Mouse (Mus musculus): ENCODE measurements around the gene Nap1l1.
A peak's percentile ranks its signal among the peaks of the same experiment; 100 is the strongest.
"Not testable (repeated sequence)": the region's sequence is repeated elsewhere in the genome, so short reads cannot be mapped to it uniquely, and the experiment has no call there.

The Nap1l1 gene

GRCm38 (mm10) chr10:111472686-111473510, at the start of gene Nap1l1:
TSS of gene Nap1l1 (plus strand) at chr10:111473223.
- peak; percentile 98 for DNase-seq (ENCODE audit: low read depth, low spot score)
- Histone ChIP-seq H3K36me3 (ENCODE audit: control insufficient read depth, insufficient read depth, low read length, poor library complexity, severe bottlenecking) (no peaks in the 10 kb centered on the region), H3K27me3 (ENCODE audit: control insufficient read depth, insufficient read depth, low read length, poor library complexity, severe bottlenecking) (no peaks in the 10 kb centered on the region)

GRCm38 (mm10) chr10:111426491-111426890, 46.5 kb upstream of the Nap1l1 start:
- H3K36me3 ChIP-seq (ENCODE audit: control insufficient read depth, insufficient read depth, low read length, poor library complexity, severe bottlenecking) = no peaks in the 10 kb centered on the region
- no peak for DNase-seq (ENCODE audit: low read depth, low spot score)
- H3K27me3 ChIP-seq (ENCODE audit: control insufficient read depth, insufficient read depth, low read length, poor library complexity, severe bottlenecking) = no peaks in the 10 kb centered on the region

GRCm38 (mm10) chr10:111433502-111433901, 39.5 kb upstream of the Nap1l1 start:
- DNase-seq (ENCODE audit: low read depth, low spot score) = no peak
- no peaks in the 10 kb centered on the region for H3K27me3 ChIP-seq (ENCODE audit: control insufficient read depth, insufficient read depth, low read length, poor library complexity, severe bottlenecking)
- no peaks in the 10 kb centered on the region for H3K36me3 ChIP-seq (ENCODE audit: control insufficient read depth, insufficient read depth, low read length, poor library complexity, severe bottlenecking)

- Histone ChIP-seq H3K27me3 (ENCODE audit: control insufficient read depth, insufficient read depth, low read length, poor library complexity, severe bottlenecking) (no peaks in the 10 kb centered on the region), H3K36me3 (ENCODE audit: control insufficient read depth, insufficient read depth, low read length, poor library complexity, severe bottlenecking) (no peaks in the 10 kb centered on the region)
- DNase-seq (ENCODE audit: low read depth, low spot score) = peak; percentile 62
These were observed 32.0 kb upstream of the Nap1l1 start for GRCm38 (mm10) chr10:111441034-111441440.

GRCm38 (mm10) chr10:111444199-111444598, 28.8 kb upstream of the Nap1l1 start:
- H3K36me3 ChIP-seq (ENCODE audit: control insufficient read depth, insufficient read depth, low read length, poor library complexity, severe bottlenecking) = no peaks in the 10 kb centered on the region
- DNase-seq (ENCODE audit: low read depth, low spot score) = no peak
- H3K27me3 ChIP-seq (ENCODE audit: control insufficient read depth, insufficient read depth, low read length, poor library complexity, severe bottlenecking) = no peaks in the 10 kb centered on the region

GRCm38 (mm10) chr10:111445939-111446671, 26.9 kb upstream of the Nap1l1 start:
- H3K36me3 ChIP-seq (ENCODE audit: control insufficient read depth, insufficient read depth, low read length, poor library complexity, severe bottlenecking) = no peaks in the 10 kb centered on the region
- H3K27me3 ChIP-seq (ENCODE audit: control insufficient read depth, insufficient read depth, low read length, poor library complexity, severe bottlenecking) = no peaks in the 10 kb centered on the region
- DNase-seq (ENCODE audit: low read depth, low spot score) = peak; percentile 37

GRCm38 (mm10) chr10:111446672-111447008, 26.4 kb upstream of the Nap1l1 start:
- not testable (repeated sequence) for H3K27me3 ChIP-seq (ENCODE audit: control insufficient read depth, insufficient read depth, low read length, poor library complexity, severe bottlenecking); H3K36me3 ChIP-seq (ENCODE audit: control insufficient read depth, insufficient read depth, low read length, poor library complexity, severe bottlenecking); DNase-seq (ENCODE audit: low read depth, low spot score)

GRCm38 (mm10) chr10:111449662-111450061, 23.4 kb upstream of the Nap1l1 start:
- DNase-seq (ENCODE audit: low read depth, low spot score) = peak; percentile 21
- H3K27me3 ChIP-seq (ENCODE audit: control insufficient read depth, insufficient read depth, low read length, poor library complexity, severe bottlenecking); H3K36me3 ChIP-seq (ENCODE audit: control insufficient read depth, insufficient read depth, low read length, poor library complexity, severe bottlenecking): not testable (repeated sequence)

- DNase-seq (ENCODE audit: low read depth, low spot score) = no peak
- no peaks in the 10 kb centered on the region for H3K36me3 ChIP-seq (ENCODE audit: control insufficient read depth, insufficient read depth, low read length, poor library complexity, severe bottlenecking)
- H3K27me3 ChIP-seq (ENCODE audit: control insufficient read depth, insufficient read depth, low read length, poor library complexity, severe bottlenecking) = no peaks in the 10 kb centered on the region
These were observed 21.2 kb upstream of the Nap1l1 start for GRCm38 (mm10) chr10:111451683-111452322.

- DNase-seq (ENCODE audit: low read depth, low spot score) = no peak
- Histone ChIP-seq H3K36me3 (ENCODE audit: control insufficient read depth, insufficient read depth, low read length, poor library complexity, severe bottlenecking) (no peaks in the 10 kb centered on the region), H3K27me3 (ENCODE audit: control insufficient read depth, insufficient read depth, low read length, poor library complexity, severe bottlenecking) (no peaks in the 10 kb centered on the region)
These were observed 20.6 kb upstream of the Nap1l1 start for GRCm38 (mm10) chr10:111452426-111452825.

- DNase-seq (ENCODE audit: low read depth, low spot score) = no peak
- Histone ChIP-seq H3K27me3 (ENCODE audit: control insufficient read depth, insufficient read depth, low read length, poor library complexity, severe bottlenecking) (no peaks in the 10 kb centered on the region), H3K36me3 (ENCODE audit: control insufficient read depth, insufficient read depth, low read length, poor library complexity, severe bottlenecking) (no peaks in the 10 kb centered on the region)
These were observed 18.2 kb upstream of the Nap1l1 start for GRCm38 (mm10) chr10:111454698-111455308.

GRCm38 (mm10) chr10:111458088-111458487, 14.9 kb upstream of the Nap1l1 start:
- H3K36me3 ChIP-seq (ENCODE audit: control insufficient read depth, insufficient read depth, low read length, poor library complexity, severe bottlenecking) = no peaks in the 10 kb centered on the region
- DNase-seq (ENCODE audit: low read depth, low spot score) = no peak

GRCm38 (mm10) chr10:111459040-111459439, 14.0 kb upstream of the Nap1l1 start:
- no peak for DNase-seq (ENCODE audit: low read depth, low spot score)
- no peaks in the 10 kb centered on the region for H3K36me3 ChIP-seq (ENCODE audit: control insufficient read depth, insufficient read depth, low read length, poor library complexity, severe bottlenecking)
- H3K27me3 ChIP-seq (ENCODE audit: control insufficient read depth, insufficient read depth, low read length, poor library complexity, severe bottlenecking) = no peaks in the 10 kb centered on the region

More at GRCm38 (mm10) chr10:111458088-111458487, 14.9 kb upstream of the Nap1l1 start:
- no peaks in the 10 kb centered on the region for H3K27me3 ChIP-seq (ENCODE audit: control insufficient read depth, insufficient read depth, low read length, poor library complexity, severe bottlenecking)

- DNase-seq (ENCODE audit: low read depth, low spot score) = no peak
- Histone ChIP-seq H3K36me3 (ENCODE audit: control insufficient read depth, insufficient read depth, low read length, poor library complexity, severe bottlenecking) (no peaks in the 10 kb centered on the region), H3K27me3 (ENCODE audit: control insufficient read depth, insufficient read depth, low read length, poor library complexity, severe bottlenecking) (no peaks in the 10 kb centered on the region)
These were observed 13.1 kb upstream of the Nap1l1 start for GRCm38 (mm10) chr10:111459874-111460273.

- no peak for DNase-seq (ENCODE audit: low read depth, low spot score)
- Histone ChIP-seq H3K27me3 (ENCODE audit: control insufficient read depth, insufficient read depth, low read length, poor library complexity, severe bottlenecking) (no peaks in the 10 kb centered on the region), H3K36me3 (ENCODE audit: control insufficient read depth, insufficient read depth, low read length, poor library complexity, severe bottlenecking) (no peaks in the 10 kb centered on the region)
These were observed 12.6 kb upstream of the Nap1l1 start for GRCm38 (mm10) chr10:111460381-111460780.
